Mouse (Mus musculus) brain, embryonic 14.5 days (tissue): Measurements from ENCODE around the gene Add1. TPM values are rescaled to one million over a fixed set of nuclear protein-coding genes. Genes with fewer than 3 reads are reported as not detected.
A peak's percentile ranks its signal among the peaks of the same experiment; 100 is the strongest.
"Not testable (repeated sequence)": the region's sequence is repeated elsewhere in the genome, so short reads cannot be mapped to it uniquely, and the experiment has no call there.

Experiments
- DNase-seq: peaks from one replicate; pipeline ENCODE4 v3.0.0-alpha.2; 2011; ENCODE audit warnings: low read depth
- CTCF ChIP-seq: fragments of 200-500 bp; IDR thresholded peaks from 2 replicates; pipeline ENCODE4 v1.5.1; 2012; ENCODE audit warnings: inconsistent platforms, mild to moderate bottlenecking, moderate library complexity, borderline replicate concordance; ENCODE audit not compliant: insufficient read depth, insufficient read length; ENCODE audit errors: extremely low read depth
- POLR2A ChIP-seq: fragments of 200-500 bp; IDR thresholded peaks from 2 replicates; pipeline ENCODE4 v1.6.1; 2012; ENCODE audit warnings: mild to moderate bottlenecking, inconsistent platforms, borderline replicate concordance; ENCODE audit not compliant: poor library complexity, insufficient read depth, insufficient read length, severe bottlenecking; ENCODE audit errors: extremely low read depth
- polyA plus RNA-seq: library from polyadenylated mRNA; depleted of rRNA; stranded (reverse); fragments of >200 nt; gene quantifications from 2 replicates; pipeline ENCODE4 v1.2.3, GENCODE M21; 2012

Add1 gene
- polyA plus RNA-seq, 1 experiment, result 287 TPM

DNA sequence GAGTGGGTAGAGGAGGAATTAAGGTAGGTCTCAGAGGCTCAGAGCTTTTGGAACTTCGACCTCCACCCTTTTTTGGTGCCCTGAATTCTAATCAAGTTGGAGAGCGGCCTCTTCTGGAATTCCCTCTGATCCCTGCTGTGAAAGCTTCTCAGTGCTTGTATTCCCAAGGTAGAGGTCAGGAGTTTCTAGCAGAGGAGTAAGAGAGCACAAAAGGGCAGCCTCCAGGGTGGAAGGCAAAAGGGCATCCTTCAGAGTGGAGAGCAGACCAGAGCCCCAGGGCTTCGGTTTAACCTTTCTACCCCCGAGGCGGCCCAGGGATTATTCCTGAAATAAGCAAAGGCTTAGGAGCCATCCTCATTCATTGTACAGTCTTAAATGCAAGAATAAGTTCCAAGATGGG lies 16.6 kb downstream of the Add1 start:
- DNase-seq, result no peak
- TF ChIP-seq POLR2A (no peak), CTCF (no peak)

GRCm38 (mm10) chr5:34590702-34591101 lies 17.2 kb downstream of the Add1 start:
- TF ChIP-seq POLR2A, result no peak
- TF ChIP-seq CTCF, result no peak
- peak; percentile 25 for DNase-seq

- DNase-seq, result peak; percentile 84
- TF ChIP-seq POLR2A, result no peak
- no peak for TF ChIP-seq CTCF
Measured at GRCm38 (mm10) chr5:34591388-34592004, 18.0 kb downstream of the Add1 start.

DNA sequence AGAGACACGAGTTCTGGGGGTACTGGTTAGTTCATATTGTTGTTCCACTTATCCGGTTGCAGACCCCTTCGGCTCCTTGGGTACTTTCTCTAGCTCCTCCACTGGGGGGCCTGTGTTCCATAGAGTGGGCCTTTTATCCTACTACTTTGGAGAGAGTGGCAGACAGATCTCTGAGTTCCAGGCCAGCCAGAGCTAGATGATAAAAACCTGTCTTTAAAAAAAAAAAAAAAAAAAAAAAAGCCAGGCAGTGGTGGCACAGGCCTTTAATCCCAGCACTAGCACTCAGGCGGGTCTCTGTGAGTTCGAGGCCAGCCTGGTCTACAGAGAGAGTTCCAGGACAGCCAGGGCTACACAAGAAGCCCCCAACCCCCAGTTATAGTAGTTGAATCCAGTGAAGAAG lies 18.8 kb downstream of the Add1 start:
- DNase-seq, result not testable (repeated sequence)

DNA sequence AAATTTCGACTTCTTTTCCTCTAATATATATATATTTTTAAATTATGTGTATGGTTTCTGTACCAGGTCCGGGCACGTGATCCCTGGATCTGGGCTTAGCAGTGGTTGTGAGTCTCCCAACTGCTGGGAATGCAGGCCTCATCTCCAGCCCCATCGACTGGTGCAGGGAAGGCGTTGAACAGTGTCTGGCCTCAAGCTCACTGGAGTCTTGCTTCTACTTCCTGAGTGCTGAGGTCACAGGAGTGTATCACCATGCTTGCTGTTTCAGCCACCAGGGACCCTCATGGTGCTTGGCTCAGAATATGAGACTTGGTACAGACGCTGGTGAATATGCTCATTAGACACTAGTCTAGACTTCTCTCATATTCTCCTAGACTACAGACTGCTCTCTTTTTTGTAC lies 19.2 kb downstream of the Add1 start:
- TF ChIP-seq CTCF (no peak), POLR2A (no peak)
- DNase-seq, result no peak

- DNase-seq, result no peak
- TF ChIP-seq CTCF (no peak), POLR2A (no peak)
Measured at GRCm38 (mm10) chr5:34593202-34593727, 19.8 kb downstream of the Add1 start.

GRCm38 (mm10) chr5:34604576-34604975 lies 31.1 kb downstream of the Add1 start:
- TF ChIP-seq CTCF (no peak), POLR2A (no peak)
- DNase-seq, result no peak

DNA sequence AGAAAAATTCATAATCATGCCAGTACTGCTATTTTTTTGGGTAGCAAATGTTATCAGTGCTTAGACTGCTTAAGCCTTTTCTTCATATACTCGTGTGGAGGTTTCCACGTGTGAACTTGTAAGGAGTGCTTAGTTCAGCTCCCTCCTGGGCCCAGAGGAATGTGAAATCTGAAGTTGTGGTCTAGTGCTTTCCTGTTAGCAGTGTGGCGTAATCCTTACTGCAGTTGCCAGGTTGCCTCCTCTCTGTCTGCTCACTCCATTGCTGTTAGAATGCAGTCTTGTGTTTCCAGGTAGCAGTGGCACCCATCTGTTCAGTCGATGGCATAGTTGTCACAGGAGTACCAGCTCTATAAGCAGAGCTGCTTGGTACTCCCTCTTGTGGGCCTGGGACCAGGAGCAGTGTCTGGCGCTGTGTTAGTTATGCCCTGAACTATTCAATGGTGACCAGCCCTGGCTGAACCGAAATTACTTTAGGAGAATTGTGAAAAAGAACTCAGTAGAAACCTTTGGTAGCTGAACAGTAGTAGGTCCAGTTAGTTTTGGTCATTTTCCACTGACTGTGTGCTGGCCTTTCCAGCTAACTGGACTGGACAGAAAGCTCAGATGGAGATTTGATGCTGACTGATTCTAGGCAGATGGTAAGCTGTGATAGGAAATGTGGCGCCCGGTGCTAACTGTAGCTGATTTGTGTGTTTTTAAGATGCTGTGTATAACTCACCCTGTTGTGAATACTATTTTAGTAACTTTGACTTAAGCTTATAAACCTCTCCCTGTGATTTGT lies 33.8 kb downstream of the Add1 start:
- TF ChIP-seq POLR2A (no peak), CTCF (no peak)
- no peak for DNase-seq

DNA sequence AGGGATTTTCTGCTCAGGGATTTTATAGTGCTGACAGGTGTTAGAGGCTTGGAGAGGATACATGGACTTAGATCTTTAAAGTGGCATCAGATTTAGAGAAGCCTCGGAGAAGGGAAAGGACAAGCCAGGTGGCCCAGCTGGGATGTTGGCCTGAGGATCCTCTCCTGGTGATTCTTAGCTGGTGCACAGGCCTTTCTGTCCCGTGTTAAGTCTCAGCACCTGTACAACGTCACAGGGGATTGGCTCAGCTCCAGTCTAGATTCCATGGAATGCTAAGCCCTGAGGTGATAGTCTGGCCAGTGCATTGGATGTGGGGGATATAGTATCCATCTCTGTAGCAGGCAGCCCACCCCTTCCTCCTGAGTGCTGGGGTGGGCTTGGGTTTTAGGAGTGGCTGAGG lies 34.8 kb downstream of the Add1 start:
- DNase-seq, result no peak
- no peak for TF ChIP-seq POLR2A

DNA sequence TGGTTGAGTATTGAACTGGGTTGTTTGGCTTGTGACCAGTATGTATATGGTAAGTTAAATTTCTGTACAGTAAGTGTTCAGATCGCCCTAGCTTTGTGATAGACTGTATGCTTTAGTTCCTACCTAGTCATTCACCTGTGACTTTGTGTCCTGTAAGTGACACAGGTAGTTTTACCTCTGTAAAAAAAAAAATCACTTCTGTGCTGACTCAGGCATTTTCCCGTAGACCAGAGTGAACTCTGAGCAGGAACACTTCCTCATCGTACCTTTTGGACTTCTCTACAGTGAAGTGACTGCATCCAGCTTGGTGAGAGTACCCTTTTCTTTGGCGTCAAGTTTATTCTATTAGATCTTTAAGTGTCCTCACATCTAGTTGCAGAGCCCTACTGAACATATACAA lies 36.5 kb downstream of the Add1 start:
- no peak for DNase-seq
- TF ChIP-seq POLR2A (no peak), CTCF (no peak)

DNA sequence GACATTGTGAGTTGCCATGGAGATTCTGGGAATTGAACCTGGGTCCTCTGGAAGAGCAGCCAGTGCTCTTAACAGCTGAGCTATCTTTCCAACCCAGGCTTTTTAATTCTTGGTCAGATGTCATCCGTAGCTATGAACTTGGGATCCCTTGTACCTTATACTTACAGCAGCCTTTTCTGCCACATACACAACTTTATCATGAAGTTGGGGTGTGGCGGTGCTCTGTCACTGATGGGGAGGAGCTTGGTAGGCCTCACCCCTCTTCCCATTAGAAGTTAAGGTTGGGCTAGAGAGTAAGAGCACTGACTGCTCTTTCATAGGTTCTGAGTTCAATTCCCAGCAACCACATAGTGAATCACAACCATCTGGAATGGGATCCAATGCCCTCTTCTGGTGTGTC lies 59.5 kb downstream of the Add1 start:
- no peak for DNase-seq
- TF ChIP-seq POLR2A (no peak), CTCF (no peak)

DNA sequence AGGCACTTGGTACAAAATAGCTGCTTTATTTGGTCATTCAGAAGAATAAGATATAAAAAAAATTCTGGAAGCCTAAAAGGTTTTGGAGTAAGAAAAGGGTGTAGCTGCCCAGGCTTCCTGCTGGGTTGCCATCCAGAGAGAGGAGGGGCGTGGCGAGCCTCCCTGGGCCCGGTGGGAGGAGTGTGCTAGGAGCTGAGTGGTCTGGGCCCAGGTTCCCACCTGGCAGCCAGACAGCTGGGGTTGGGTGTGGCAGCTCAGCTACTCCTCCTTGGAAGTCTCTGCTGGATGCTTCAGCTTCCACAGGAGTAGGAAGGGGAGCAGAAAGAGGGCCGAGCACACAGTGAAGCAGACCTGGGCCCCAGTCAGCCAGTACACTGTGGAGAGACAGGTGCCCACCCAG lies 60.2 kb downstream of the Add1 start:
- TF ChIP-seq CTCF (no peak), POLR2A (no peak)
- DNase-seq, result no peak
